Mouse (Mus musculus): Measurements from ENCODE around the gene Vmn2r44. TPM values are rescaled to one million over a fixed set of nuclear protein-coding genes. Genes with fewer than 3 reads are reported as not detected.
"Not testable (repeated sequence)": the region's sequence is repeated elsewhere in the genome, so short reads cannot be mapped to it uniquely, and the experiment has no call there.

Vmn2r44 gene
- not detected in 2 replicates for polyA plus RNA-seq (2015; fragmentation: Nextera tagmentation; extraction: Ambion mirVana)

DNA sequence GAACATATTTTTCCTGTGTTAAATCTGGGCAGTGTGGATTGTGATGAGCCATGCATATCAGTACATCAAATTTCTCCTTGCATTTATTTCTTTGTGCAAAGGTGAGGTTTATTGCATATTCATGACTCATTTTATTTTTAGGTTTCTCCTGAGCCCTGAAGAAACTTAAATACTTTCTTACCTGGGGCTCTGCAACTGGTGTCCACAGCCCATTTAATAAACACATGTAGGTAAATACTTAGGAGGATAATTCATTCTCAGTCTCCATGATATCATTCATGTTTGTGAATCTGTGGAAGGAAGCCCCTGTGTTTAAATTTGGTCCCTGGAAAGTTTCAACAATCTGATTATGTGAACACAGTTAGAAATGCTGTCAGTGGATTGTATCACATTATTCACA, at the start of gene Vmn2r44:
Gene Vmn2r44 (minus strand): TSS at position 101 of the 400 bp plus-strand sequence.
- not testable (repeated sequence) for H3K4me1 ChIP-seq (replicated peaks; ENCODE audit: control insufficient read depth, insufficient read depth, low read length); H3K9ac ChIP-seq (ENCODE audit: low read depth, low read length); H3K27ac ChIP-seq (ENCODE audit: low read depth, low read length); ATAC-seq; H3K27me3 ChIP-seq (replicated peaks; ENCODE audit: control insufficient read depth, insufficient read depth, low read length); H3K4me3 ChIP-seq (ENCODE audit: low read depth, low read length); H3K36me3 ChIP-seq (ENCODE audit: control insufficient read depth, insufficient read depth); H3K9me3 ChIP-seq (ENCODE audit: control insufficient read depth); H3K4me2 ChIP-seq (replicated peaks; ENCODE audit: low read depth)

DNA sequence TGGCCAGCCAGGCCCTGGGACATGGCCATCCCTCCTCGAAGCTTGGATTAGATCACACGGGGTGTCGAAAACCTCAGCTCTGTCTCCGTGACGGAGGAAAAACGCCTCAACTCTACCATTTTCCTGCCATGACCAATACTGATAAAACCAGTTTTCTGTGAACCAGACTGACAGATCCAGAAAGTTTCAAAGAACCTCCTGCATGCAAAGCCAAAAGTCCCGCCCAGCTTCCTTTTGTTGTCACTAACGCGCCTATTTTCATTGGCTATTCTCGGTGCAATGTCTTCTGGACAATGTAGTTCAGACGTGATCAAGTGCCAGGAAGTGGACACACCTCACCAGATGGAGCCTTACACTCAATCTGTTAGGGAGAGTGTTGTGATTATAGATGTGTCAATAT, 25.3 kb downstream of the Vmn2r44 start:
- not testable (repeated sequence) for H3K4me1 ChIP-seq (replicated peaks; ENCODE audit: control insufficient read depth, insufficient read depth, low read length); H3K9ac ChIP-seq (ENCODE audit: low read depth, low read length); H3K27me3 ChIP-seq (replicated peaks; ENCODE audit: control insufficient read depth, insufficient read depth, low read length); H3K27ac ChIP-seq (ENCODE audit: low read depth, low read length); ATAC-seq; H3K4me2 ChIP-seq (replicated peaks; ENCODE audit: low read depth); H3K9me3 ChIP-seq (ENCODE audit: control insufficient read depth); H3K4me3 ChIP-seq (ENCODE audit: low read depth, low read length); H3K36me3 ChIP-seq (ENCODE audit: control insufficient read depth, insufficient read depth)
- WGBS, result 86% methylated on average over 11 of the region's 11 CpGs

Other genes starting within 250 kb of the Vmn2r44 start
- not detected in 2 replicates for gene Vmn2r41, start 221.7 kb downstream of the Vmn2r44 start, polyA plus RNA-seq (2015; fragmentation: Nextera tagmentation; extraction: Ambion mirVana)
- gene Vmn2r42, start 183.0 kb downstream of the Vmn2r44 start, polyA plus RNA-seq (2015; fragmentation: Nextera tagmentation; extraction: Ambion mirVana), result not detected in 2 replicates
- gene Vmn2r43, start 122.7 kb downstream of the Vmn2r44 start, polyA plus RNA-seq (2015; fragmentation: Nextera tagmentation; extraction: Ambion mirVana), result not detected in 2 replicates
- gene Vmn2r45, start 105.7 kb upstream of the Vmn2r44 start, polyA plus RNA-seq (2015; fragmentation: Nextera tagmentation; extraction: Ambion mirVana), result not detected in 2 replicates